Mouse (Mus musculus) hindbrain, embryonic 10.5 days (tissue): Measurements from ENCODE around the gene Akap8l. TPM values are rescaled to one million over a fixed set of nuclear protein-coding genes. Genes with fewer than 3 reads are reported as not detected.

Experiments used
- DNase-seq: peaks from one replicate; pipeline ENCODE4 v3.0.0-alpha.2; 2017; ENCODE audit warnings: low spot score
- H3K27ac ChIP-seq: fragments of 300-500 bp; sonication (generic); 2 replicates; pipeline ENCODE4 v1.5.1; 2016; ENCODE audit warnings: mild to moderate bottlenecking, moderate library complexity
- H3K27me3 ChIP-seq: fragments of 300-500 bp; sonication (generic); 2 replicates; pipeline ENCODE4 v1.6.1; 2016; ENCODE audit warnings: mild to moderate bottlenecking; ENCODE audit not compliant: poor library complexity, insufficient read depth, severe bottlenecking
- H3K36me3 ChIP-seq: fragments of 300-500 bp; sonication (generic); 2 replicates; pipeline ENCODE4 v1.6.1; 2016; ENCODE audit warnings: mild to moderate bottlenecking, moderate library complexity
- H3K4me1 ChIP-seq: fragments of 300-500 bp; sonication (generic); replicated peaks from 2 replicates; pipeline ENCODE4 v1.6.1; 2016; ENCODE audit warnings: mild to moderate bottlenecking
- H3K4me3 ChIP-seq: fragments of 300-500 bp; sonication (generic); 2 replicates; pipeline ENCODE4 v1.5.1; 2016; ENCODE audit warnings: mild to moderate bottlenecking, moderate library complexity
- H3K9me3 ChIP-seq: fragments of 300-500 bp; sonication (generic); 2 replicates; pipeline ENCODE4 v1.6.1; 2016; ENCODE audit warnings: mild to moderate bottlenecking, moderate library complexity
- WGBS: fragments of 180-500 bp; shearing (Covaris S2); methylation state at CpG from one replicate; pipeline ENCODE4 v1.1.7; 2016; 5-methylcytosine and 5-hydroxymethylcytosine counted together
- polyA plus RNA-seq: library from polyadenylated mRNA; unstranded; fragments of >200 nt; fragmentation: Nextera tagmentation; extraction: Ambion mirVana; gene quantifications from 2 replicates; pipeline ENCODE4 v1.2.1, GENCODE M21; 2016

Gene Akap8l
- polyA plus RNA-seq, 1 experiment from 2014 or later = 112 TPM

DNA sequence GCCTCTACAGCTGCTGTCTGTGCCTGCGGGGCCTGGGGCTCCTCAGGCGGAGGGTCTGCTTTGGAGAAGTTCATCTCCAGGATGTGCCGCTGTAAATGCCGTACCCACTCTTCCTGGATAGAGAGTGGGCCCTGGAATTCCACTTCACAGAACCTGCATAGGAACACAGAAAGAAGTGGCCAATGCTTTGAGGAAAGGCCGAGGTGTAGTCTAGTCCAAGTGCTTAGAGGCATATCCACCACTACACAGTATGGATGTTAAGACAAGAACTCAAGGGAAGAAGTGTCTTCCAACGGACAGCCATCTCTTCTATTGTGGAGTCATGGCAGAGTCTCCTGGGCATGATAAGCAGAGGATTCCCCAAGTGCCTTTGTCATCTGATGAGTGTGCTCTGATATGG, 4.6 kb upstream of the Akap8l start:
- H3K27ac ChIP-seq = no peak overlapping the region
- 92% methylated on average over 6 of the region's 6 CpGs for WGBS
- no peaks in the 10 kb centered on the region for H3K27me3 ChIP-seq
- H3K4me3 ChIP-seq = no peak overlapping the region
- no peak for DNase-seq
- H3K4me1 ChIP-seq = peaks cover 13% of the 10 kb centered on the region
- H3K36me3 ChIP-seq = peaks cover 73% of the 10 kb centered on the region
- no peaks in the 10 kb centered on the region for H3K9me3 ChIP-seq

DNA sequence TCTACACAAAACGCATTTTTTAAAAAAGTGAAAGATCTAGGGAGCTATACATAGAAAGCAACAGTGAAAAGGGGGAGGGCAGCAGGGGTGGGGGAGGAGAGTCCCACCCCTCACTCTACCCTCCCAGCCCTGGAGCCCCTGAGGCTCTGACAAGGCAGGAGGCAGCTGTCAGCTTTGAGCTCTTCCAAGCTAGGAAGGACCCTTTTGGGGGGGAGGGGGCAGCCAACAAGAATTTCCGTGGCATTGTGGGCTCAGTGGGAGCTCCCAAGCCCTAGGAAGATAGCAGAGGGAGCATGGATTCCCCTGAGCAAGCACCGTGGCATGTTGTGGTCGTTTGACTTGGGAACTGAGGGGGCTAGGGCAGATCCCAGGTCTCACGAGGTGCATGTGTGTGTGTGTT, 3.8 kb upstream of the Akap8l start:
- no peaks in the 10 kb centered on the region for H3K9me3 ChIP-seq
- H3K4me3 ChIP-seq = no peak overlapping the region
- 49% methylated on average over 5 of the region's 5 CpGs for WGBS
- no peak overlapping the region for H3K27ac ChIP-seq
- peaks cover 65% of the 10 kb centered on the region for H3K36me3 ChIP-seq
- DNase-seq = no peak
- no peaks in the 10 kb centered on the region for H3K27me3 ChIP-seq
- peaks cover 21% of the 10 kb centered on the region for H3K4me1 ChIP-seq

DNA sequence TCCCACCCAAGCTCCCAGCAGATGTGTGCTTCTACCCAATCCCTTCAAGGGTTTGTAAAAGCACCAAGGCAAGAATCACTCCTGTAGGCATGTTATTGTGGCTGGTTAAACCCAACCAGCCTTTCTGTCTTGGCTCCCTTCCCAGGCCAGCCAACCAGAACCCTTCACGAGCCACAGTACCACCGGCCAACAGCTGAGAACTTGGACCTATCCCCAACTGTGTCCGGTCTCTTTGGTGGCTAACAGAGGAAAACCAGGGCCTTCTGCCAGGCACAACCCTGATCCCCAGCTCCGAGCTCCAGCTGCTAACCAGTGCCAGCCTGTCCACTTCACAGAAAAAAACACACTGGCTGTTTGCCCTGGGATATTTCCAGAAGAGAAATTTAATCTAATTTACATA, 3.3 kb upstream of the Akap8l start:
- no peak for DNase-seq
- 76% methylated on average over 4 of the region's 4 CpGs for WGBS
- H3K4me1 ChIP-seq = peaks cover 26% of the 10 kb centered on the region
- no peak overlapping the region for H3K4me3 ChIP-seq
- H3K27ac ChIP-seq = no peak overlapping the region
- peaks cover 60% of the 10 kb centered on the region for H3K36me3 ChIP-seq
- H3K9me3 ChIP-seq = no peaks in the 10 kb centered on the region
- no peaks in the 10 kb centered on the region for H3K27me3 ChIP-seq

DNA sequence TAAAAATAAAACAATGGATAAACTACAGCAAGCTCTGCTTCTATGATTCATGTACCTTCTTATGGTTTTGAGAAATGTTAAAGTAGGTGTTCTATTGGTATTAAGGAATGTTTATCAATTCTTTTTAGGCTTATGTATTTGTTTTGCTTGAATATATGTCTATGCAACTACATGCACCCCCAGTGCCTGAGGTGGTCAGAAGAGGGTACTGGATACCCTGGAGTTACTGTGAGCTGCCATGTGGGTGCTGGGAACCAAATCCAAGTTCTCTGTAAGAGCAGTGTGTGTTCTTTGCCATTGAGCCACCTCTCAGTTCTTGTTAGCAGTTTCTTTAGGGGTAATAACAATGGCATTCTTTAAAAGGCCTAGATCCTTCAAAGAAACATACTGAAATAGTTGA, 1.3 kb upstream of the Akap8l start:
- Histone ChIP-seq H3K36me3 (peaks cover 40% of the 10 kb centered on the region), H3K9me3 (no peaks in the 10 kb centered on the region), H3K27me3 (no peaks in the 10 kb centered on the region), H3K27ac (no peak overlapping the region), H3K4me3 (no peak overlapping the region), H3K4me1 (peaks cover 32% of the 10 kb centered on the region)
- no peak for DNase-seq

DNA sequence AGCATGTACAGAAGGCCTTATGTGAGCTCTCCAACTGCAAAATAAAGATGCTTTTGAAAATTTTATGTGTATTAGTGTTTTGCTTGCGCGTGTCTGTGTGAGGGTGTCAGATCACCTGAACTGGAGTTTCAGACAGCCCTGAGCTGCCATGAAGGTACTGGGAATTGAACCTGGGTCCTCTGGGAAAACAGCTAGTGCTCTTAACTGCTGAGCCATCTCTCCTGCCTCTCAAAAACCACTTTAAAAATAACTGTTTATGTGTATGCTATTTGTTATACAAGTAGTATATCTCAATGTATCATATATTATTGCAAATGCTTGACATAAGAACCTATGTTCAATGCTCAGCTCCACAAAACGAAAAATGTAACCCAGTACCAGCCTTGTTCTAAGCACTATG, 862 bp upstream of the Akap8l start:
- DNase-seq = no peak
- H3K27me3 ChIP-seq = no peaks in the 10 kb centered on the region
- WGBS = 78% methylated on average over 3 of the region's 3 CpGs
- H3K4me3 ChIP-seq = peak overlapping the region; percentile 90
- H3K9me3 ChIP-seq = no peaks in the 10 kb centered on the region
- H3K4me1 ChIP-seq = peaks cover 32% of the 10 kb centered on the region
- peaks cover 36% of the 10 kb centered on the region for H3K36me3 ChIP-seq
- no peak overlapping the region for H3K27ac ChIP-seq

DNA sequence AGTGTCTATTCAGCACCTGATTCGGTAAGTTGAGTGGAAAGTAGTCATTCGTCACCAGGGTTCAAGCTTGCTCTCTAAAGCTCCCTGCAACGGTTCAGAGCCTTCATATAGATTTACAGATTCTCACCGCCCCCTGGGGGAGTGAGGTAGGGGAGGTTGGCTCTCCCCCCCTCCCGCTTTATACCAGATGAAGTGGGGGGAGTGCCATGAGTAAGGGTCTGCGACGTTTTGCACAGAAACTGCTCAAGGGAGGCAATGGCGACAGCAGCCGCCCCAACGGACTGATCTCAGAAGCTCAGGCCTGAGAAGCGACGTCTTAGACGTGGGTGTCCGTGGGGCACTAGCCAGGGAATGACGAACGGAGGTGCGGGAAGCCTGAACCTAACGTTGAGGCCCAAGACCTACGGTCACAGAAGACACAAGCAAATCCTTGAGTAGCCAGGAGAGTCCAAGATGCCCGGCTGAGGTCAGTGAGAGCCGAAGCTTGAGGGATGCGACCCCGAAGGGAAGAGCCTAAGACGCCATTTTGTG, 491 bp downstream of the Akap8l start:
- H3K4me3 ChIP-seq = peak overlapping the region; percentile 90
- peak overlapping the region; percentile 91 for H3K27ac ChIP-seq
- H3K36me3 ChIP-seq = peaks cover 26% of the 10 kb centered on the region
- no peaks in the 10 kb centered on the region for H3K27me3 ChIP-seq
- no peaks in the 10 kb centered on the region for H3K9me3 ChIP-seq
- WGBS = under 1% methylated on average over 24 of the region's 24 CpGs
- H3K4me1 ChIP-seq = peaks cover 32% of the 10 kb centered on the region
- no peak for DNase-seq

DNA sequence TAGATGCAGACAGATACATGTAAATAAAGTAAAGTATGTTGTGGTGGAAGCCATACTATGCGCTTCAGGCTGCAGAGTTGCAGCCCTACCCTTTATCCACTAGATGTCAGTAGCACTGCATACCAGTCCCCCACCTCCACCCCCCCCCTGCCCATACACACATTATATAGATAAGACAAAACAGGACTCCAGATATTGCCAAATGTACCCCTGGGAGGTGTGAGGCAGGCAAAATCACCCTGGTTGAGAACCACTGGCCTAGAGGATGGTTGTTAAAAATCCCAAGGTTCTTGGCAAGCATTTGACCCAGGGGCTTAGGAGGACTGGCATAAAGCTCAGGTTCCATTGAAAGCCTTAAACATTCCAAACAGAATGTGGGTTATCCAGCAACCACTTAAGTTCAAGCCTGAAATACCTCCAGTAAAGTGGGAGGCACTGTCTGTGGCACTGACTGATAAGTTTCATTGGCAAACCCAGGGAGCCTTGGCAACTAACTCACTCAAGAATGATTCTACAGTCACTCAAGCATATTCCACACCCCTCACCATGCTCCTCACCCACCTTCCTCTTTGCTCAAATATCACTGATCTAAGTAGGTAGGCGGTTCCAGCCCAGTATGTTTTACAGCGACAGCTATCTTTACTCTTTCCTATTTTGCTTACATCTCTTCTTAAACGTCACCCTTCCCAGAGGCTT, 1.2 kb downstream of the Akap8l start:
- DNase-seq = peak; percentile 47

DNA sequence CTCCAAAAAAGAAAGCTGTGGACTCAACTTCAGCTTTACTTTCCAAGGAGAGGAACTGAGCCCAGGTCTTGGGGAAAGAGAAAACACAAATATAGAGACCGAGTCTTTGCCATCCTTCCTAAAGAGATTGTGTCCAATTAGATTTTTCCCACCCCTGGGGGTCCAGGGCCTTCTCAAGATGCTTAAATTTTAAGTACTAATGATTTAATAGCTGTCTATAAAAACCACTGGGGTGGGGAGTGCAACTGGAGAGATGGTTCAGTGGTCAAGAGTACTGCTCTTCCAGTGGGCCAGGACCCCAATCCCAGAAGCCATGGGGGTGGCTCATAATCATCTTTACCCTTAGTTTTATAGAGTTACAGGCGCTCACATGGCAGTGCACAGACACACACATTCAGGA, 2.0 kb downstream of the Akap8l start:
- 91% methylated on average over 2 of the region's 2 CpGs for WGBS
- H3K4me1 ChIP-seq = peaks cover 25% of the 10 kb centered on the region

More for the DNA sequence above, 1.2 kb downstream of the Akap8l start:
- Histone ChIP-seq H3K36me3 (peaks cover 26% of the 10 kb centered on the region), H3K27ac (peak overlapping the region; percentile 91; the same call in 1 of the 2 replicates), H3K9me3 (no peaks in the 10 kb centered on the region), H3K27me3 (no peaks in the 10 kb centered on the region), H3K4me1 (peaks cover 26% of the 10 kb centered on the region), H3K4me3 (peak overlapping the region; percentile 90)
- WGBS = 13% methylated on average over 4 of the region's 4 CpGs

DNA sequence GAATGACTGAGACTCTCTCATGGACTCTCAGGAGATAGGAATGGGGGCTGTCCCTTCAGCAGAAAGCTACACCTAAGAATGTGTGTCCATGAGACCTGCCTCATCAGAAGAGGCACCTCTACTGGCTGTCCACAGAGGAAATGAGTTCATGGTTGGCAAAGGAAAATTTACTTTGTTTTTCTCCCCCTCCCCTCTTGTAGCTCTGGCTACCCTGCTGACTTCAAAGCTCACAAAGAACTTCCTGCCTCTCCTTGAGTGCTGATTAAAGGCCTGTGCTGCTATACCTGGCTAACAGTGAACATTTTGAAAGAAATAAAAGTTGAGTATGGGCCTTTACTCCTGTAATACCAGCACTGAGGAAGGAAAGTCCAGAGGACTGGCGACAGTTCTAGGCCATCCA, 9.3 kb downstream of the Akap8l start:
- H3K9me3 ChIP-seq = no peaks in the 10 kb centered on the region
- DNase-seq = no peak
- peaks cover 68% of the 10 kb centered on the region for H3K36me3 ChIP-seq
- no peaks in the 10 kb centered on the region for H3K4me1 ChIP-seq
- H3K4me3 ChIP-seq = no peak overlapping the region
- 90% methylated on average over 1 of the region's 1 CpGs for WGBS
- no peaks in the 10 kb centered on the region for H3K27me3 ChIP-seq
- no peak overlapping the region for H3K27ac ChIP-seq

More for the DNA sequence above, 2.0 kb downstream of the Akap8l start:
- no peak for DNase-seq
- H3K27me3 ChIP-seq = no peaks in the 10 kb centered on the region
- H3K4me3 ChIP-seq = no peak overlapping the region
- H3K36me3 ChIP-seq = peaks cover 26% of the 10 kb centered on the region
- no peak overlapping the region for H3K27ac ChIP-seq
- H3K9me3 ChIP-seq = no peaks in the 10 kb centered on the region

DNA sequence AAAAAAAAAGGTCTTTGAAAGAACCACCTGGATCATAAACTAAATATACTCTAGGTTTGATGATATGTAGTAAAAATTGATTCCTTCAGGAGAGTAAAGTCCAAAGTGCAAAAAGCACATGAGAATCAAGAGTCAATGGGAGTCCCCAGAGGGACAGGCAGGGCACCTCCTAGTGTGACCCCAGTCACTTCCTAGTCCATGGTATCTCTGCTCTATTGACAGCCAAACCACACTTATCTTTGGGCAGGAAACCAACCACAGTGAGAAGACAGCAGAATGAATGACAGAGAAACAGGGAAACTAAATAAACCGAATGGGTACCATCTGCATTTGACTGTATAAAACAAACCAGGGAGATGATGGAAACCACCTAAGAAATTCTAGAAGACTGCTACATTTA, 10.3 kb downstream of the Akap8l start:
- Histone ChIP-seq H3K36me3 (peaks cover 76% of the 10 kb centered on the region), H3K4me3 (no peak overlapping the region), H3K27ac (no peak overlapping the region), H3K9me3 (no peaks in the 10 kb centered on the region), H3K27me3 (no peaks in the 10 kb centered on the region), H3K4me1 (no peaks in the 10 kb centered on the region)
- no peak for DNase-seq
- WGBS = 84% methylated on average over 1 of the region's 1 CpGs

DNA sequence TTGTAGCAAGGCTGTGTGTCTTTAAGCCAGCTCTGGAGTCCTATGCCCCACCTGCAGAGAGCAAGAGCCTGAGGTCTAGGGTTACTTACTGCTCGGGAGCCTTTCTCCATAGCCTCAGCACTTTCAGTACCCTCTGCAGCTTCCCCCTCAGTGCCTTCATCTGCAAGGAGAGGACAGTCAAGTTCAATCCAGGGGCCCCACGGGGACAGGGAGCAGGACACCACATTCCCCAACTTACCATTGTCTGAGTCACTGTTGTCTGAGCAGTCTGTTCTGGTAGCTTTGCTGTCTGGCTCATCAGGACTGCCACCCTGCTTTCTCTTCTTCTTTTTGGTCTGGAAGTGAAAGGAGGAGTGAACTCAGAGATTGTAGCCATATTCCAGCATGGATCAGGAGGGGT, 14.5 kb downstream of the Akap8l start:
- no peaks in the 10 kb centered on the region for H3K4me1 ChIP-seq

DNA sequence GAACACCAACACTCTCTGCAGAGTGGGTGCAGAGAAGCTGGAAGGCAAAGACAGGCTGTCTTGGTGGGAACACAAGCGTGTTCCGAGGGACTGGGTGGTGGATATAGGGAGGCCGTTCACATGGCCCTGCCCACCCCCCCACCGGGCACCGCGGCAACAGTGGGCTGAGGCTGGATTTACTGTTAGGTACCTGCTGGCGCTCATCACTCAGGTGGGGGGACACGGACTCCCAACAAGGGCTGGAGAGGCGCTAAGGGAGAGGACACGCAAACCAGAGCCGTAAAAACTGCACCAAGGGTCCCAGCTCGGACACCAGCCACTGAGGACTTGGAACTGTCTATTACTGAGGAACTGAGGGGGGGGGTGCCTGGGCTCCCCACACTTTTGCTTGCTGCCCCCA, 15.5 kb downstream of the Akap8l start:
- no peak overlapping the region for H3K27ac ChIP-seq
- H3K27me3 ChIP-seq = no peaks in the 10 kb centered on the region
- WGBS = 95% methylated on average over 12 of the region's 12 CpGs
- no peak overlapping the region for H3K4me3 ChIP-seq
- peaks cover 87% of the 10 kb centered on the region for H3K36me3 ChIP-seq
- H3K4me1 ChIP-seq = no peaks in the 10 kb centered on the region
- H3K9me3 ChIP-seq = no peaks in the 10 kb centered on the region
- DNase-seq = no peak

More for the DNA sequence above, 14.5 kb downstream of the Akap8l start:
- DNase-seq = no peak
- 88% methylated on average over 2 of the region's 2 CpGs for WGBS
- Histone ChIP-seq H3K4me3 (no peak overlapping the region), H3K9me3 (no peaks in the 10 kb centered on the region), H3K36me3 (peaks cover 80% of the 10 kb centered on the region), H3K27me3 (no peaks in the 10 kb centered on the region), H3K27ac (no peak overlapping the region)

DNA sequence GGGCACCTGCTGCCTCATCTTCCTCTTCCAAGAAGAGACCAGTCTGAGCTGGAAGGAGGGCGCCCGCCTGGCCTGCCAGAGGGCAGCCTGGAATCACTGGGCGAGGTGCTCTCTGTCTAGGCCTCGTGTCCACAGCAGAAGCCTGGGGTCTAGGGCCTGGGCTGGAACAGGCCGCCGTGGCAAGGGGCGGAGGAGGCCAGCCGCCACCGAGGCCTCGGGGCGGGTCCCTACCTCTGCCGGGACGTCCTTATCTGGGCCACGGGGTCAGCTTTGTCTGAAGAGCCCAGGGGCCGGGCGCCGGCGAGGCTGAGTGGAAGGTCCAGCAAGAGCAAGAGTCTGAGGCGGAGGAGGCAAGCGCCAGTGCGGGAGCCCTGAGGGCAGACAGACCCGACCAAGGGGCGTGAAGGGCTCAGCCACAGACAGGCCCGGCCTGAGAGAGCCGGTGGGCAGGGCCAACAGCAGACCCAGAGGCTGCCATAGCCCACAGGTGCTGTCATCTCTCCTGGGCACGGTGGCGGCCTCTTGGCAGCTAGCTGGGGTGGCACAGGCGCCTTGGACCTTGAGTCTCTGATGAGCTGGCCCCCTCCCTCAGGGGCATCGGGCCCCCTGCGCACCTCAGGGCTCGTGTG, 16.6 kb downstream of the Akap8l start:
- Histone ChIP-seq H3K27me3 (no peaks in the 10 kb centered on the region), H3K4me1 (no peaks in the 10 kb centered on the region), H3K9me3 (no peaks in the 10 kb centered on the region), H3K27ac (no peak overlapping the region), H3K4me3 (no peak overlapping the region), H3K36me3 (peaks cover 99% of the 10 kb centered on the region)
- DNase-seq = no peak
- 89% methylated on average over 31 of the region's 31 CpGs for WGBS
